Mouse (Mus musculus): ENCODE data around the gene Rfk.

Rfk gene

DNA sequence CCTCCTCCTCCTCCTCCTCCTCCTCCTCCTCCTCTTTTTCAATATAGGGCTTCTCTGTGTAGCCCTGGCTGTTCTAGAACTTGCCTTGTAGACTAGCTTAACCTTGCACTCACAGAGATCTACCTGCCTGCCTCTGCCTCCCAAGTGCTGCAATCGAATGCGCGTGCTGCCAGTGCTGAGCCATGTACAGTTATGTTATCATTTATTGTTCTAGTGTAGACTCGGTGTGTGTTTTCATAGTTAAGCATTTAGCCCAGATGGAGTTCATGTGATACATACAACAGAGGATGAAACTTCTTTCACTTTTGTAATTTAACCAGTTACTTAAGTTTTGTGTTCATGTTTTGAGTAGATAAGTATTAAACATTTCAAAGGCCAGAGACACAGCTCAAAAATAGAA, 8.8 kb upstream of the Rfk start:
- DNase-seq: no peak

DNA sequence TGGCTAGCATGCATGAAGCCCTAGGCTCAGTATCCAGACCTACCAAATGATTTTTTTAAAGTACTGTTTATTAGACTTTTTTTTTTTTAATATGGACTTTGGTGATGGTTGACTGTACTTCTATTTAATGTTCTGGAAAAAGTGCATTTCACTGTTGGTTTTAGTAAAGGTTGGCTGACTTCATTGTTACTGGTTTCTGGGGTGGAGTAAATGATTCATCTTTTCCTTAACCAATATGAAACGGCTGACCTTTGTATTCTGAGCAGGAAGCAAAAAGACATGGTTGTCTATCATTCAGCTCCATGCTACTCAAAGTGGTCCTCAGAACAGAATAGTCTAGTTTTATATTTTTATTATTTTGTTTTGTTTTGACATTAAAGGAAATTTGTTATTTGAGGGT, 8.4 kb upstream of the Rfk start:
- DNase-seq: no peak

DNA sequence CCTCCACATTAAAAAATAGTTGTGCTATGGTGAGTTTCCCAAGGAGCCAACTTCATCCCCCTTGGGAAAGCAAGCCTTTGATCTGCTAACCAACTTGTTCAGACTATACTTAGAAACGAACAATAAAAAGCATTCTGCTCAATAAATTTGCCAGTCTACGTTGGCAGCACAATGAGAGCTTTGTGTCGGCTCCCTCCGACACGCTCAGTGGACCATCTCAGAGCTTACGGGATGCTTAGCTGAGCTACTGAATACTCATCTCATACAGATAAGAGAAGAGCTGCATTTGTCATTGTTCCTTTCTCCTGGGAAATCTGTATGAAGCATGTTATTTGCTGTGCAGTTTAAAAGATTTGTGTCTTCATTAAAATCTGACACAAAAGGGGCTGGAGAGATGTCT, 7.4 kb upstream of the Rfk start:
- DNase-seq: no peak

DNA sequence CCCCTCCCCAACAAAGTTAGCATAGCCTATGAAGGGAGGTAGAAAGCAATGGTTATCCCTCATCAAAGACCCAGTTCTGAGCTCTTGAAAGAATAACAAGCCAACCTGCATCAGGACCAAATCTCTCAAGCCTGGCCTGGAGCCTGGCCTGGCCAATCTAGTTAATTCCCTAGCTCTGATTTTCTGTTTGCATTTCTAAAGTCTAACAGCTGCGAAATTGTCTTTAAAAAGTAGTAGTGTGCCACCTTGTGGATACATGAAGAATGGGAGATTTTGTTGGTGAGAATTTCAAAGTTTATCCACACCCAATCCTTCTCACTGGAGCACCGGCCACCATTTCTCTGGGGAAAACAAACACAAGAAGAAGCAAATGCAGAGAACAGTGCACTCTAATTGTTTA, 5.4 kb upstream of the Rfk start:
- DNase-seq: peak; percentile 48 to 62

DNA sequence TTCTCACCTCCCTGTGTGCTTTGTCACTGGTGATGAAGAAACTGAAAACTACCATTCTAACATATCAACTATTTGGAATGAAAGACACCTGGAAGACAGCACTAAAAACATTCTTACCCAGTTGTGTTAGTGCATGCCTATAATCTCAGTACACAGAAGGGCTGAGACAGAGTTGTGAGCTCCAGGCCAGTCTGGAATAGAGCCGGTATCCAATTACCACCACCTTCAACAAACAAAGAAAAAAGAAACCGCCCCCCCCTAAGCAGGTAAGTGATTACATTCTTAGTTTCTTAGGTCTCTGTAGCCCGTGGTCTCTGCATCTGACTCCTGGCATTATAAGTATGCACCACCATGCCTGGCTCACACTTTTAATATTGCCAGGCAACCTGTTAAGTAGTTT, 977 bp upstream of the Rfk start:
- no peak for DNase-seq

DNA sequence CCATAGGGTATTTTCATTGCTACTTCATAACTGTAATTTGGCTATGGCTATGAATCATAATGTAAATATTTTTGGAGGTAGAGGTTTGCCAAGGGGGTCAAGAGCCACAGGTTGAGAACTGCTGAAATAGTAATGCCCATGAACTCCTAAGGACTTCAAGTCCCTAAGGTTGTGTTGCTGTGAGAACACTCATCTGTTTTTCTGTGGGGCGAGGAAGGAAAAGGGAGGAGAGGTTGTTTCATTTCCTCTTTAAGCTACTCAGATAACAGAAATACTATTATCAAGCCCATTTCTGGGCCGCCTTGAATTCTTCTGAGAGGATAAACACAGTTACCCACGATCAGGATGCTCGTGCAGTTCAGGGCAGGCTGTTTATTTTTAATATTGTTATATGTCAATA, 3.0 kb downstream of the Rfk start:
- DNase-seq: no peak

DNA sequence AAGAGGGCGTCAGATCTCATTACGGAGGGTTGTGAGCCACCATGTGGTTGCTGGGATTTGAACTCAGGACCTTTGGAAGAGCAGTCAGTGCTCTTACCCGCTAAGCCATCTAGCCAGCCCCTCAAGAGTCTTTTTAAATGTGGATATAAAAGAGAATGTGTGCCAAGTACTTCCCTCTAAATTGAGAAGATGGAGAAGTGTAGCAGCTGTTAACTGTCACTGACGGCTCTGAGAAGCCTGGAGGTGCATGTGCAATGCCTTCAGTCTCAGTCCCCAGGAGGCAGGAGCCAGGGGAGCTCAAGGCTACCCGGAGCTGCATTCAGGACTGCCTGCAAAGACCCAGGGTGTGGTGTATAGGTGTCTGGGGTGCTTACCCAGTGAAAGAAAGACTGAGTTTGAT, 4.1 kb downstream of the Rfk start:
- DNase-seq: no peak

DNA sequence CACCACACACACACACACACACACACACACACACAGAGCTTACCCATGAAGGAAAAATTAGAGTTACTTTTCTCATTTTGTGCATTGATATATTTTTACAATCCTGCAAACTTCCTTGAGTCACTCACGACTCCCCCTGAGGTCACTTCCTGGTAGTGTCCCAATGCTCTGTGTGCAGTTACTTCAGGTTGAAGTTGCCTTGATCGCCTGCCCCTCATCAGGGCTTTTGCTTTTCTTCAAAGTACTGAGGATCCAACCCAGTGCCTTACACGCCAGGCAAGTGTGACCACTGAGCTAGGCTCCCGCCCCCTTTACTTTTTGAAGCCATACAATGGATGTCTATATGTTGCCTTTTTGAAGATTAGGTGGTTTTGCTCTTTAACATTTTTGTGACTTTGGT, 6.1 kb downstream of the Rfk start:
- no peak for DNase-seq

DNA sequence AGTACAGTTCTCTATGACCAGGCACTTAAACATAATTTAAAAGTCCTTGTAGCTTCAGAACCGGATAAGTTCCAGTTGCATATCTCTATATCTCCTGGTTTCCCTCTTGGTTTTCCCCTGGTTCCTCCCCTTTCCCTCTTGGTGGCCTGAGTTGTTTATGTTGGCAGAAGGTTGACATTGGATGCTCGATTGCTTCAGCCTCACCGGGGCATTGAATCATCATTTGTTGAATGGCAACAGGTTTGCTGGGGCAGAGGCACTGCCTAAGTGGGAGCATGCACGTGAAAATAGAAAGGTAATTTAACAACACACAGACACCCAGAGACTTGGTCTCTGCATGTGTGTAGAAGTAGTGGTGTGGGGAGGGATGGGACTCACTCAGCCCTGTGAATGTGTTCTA, 6.7 kb downstream of the Rfk start:
- DNase-seq: no peak

DNA sequence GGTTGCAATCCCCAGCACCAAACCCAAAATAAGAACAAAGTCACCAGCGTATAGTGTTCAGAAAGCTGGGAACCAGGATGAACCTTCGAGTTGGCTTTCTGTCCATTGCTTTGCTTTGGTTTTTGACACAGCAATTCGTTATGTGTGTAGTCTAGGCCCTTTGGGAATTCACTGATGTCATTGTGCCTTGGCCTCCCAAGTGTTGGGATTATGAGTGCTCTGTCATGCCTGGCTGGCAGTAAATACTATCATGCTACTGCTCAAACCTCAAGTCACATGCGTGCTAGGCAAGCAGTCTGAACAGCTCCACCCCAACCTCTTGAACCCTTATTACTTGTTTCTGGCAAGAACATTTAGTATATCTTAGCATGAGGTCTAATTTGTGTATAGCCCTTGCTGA, 9.3 kb downstream of the Rfk start:
- no peak for DNase-seq

DNA sequence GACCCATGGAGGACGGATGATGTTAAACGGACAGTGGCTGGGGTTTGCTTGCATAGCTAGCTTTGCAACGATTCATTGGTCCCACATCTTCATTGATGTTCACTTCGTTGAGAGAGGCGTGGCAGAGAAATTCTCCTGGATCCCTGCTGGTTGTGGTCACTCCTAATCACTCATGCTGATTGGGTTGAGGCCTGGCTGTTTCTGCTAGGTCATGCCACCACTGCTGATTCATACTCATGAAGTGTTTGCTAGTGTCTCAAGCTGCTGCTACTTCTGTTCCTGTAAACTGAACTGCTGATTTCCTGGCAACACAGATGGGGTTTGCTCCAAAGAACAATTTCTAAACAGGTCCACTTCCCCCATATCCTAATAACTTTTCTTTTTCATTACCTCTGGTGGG, 13.0 kb downstream of the Rfk start:
- DNase-seq: no peak

DNA sequence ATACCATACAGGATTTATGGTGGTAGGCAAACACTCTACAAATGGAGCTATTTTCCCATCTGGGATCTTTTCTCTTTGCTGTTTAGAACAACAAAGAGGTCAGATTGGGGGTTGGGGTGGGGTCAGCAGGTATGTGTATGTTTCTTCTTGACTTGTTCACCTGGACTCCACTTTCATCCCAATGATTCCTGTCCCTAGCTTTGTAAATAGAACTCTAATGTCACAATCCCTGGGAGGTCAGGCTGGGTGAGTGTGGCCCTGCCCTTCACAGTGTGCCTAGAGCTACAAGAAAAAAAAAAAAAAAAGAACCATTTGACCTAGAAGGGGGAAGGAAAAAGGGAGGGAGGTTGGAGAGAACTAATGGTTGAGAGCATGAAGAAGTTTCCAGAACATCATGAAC, 14.7 kb downstream of the Rfk start:
- no peak for DNase-seq

DNA sequence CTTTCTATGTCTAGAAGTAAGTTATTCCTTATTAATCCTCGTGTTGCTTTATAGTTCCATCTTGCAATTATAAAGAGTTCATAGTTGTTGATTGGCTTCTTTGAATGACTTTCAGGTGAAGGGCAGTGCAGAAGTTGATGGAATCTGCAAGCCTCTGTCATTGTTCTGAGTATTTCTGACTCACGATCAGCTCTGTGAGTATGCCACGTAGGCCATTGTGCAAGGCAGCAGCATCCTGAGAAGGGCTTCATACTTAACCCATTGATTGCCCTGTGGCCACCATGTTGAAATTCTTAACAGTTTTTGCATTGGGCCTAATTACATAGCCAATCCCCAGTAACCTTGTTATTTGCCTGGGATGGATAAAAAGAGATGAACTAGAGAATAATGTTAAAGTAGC, 15.5 kb downstream of the Rfk start:
- DNase-seq: no peak

DNA sequence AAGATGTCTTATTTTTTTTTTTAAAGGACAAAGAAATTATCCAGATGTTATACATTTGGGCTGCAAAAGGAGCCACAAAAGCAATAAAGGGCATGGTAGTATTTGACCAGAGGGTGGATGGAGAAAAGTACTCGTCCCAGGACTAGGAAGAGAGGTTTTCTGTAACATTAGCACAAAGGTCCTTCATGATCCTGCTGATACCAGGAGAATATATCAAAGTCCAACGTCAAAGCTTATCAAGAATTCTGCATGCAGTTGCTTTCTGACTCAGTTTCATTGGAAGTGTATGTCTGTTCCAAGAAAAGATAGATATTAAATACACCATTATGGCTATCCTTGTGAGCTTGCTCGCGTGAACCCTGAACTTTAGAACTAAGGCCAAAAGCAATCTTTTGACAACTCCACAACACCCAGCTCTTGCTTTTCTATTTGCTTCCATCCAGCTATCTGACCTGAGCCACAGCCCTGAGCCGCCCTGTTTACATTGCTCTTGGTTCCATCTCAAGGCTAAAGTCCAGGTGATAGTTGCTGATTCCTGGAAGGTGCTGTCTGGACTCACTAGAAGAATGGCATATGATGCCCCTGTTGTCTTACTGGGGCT, 16.7 kb downstream of the Rfk start:
- no peak for DNase-seq

DNA sequence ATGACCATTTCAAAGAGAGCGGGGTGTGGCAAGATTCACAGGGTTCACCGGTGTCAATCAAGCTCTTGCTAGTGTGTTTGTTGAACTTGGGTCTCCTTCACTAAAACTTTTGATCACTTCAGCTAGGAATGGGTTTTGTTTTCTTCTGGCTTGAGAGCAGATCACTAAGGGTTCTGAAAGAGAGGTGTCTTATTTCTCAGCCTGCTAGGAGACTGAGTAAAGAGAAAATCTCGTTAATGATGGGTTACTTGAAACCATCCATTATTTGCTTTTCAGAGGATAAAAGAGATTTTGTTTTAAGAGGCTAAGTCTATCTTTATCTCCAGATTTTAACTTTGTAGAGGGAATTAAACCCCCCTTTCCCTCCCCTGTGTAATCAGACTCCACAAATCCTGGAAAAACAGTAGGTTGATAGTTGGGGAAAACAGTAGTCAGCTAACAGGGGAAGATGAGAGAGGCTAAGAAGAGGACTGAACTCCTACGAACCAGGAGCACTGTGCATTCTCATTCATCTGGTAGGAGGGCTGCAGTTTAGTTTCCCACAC, 19.1 kb downstream of the Rfk start:
- no peak for DNase-seq

DNA sequence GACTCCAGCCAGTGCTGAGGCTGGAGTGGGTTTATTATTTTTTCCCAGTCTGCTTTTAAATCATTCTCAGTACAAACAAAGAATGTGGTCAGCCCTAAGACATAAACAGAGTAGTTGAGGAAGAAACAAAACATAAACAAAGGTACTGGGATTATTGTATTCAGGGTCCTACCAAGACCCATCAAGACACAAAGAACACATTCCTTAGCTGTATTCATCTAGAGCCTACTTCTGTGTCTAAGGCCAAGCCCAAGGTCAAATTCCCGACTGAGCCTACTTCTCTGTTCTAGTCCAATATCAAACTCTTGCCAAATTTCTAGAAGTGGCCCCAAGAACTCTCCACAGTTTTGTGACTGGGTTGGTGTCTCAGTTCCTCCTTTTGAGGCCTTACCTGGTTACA, 24.0 kb downstream of the Rfk start:
- DNase-seq: no peak

DNA sequence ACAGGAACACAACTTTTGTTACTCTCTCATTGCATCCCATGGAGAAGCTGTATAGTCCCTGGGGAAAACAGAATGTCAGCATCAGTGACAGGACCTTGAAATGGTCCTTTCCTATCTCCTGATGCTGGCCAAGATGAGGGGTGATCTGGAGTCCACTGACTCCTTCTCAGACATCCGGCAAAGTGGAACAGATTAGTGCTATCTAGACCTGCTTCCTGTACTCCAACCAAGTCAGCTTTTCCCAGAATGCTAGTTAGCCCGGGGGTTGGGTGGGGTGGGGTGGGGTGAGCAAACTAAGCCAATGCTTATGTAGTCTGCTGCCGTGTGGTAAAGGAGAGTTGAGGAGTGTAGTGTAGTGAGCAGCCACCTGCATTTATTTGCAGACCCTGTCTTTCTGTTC, 29.5 kb downstream of the Rfk start:
- no peak for DNase-seq

DNA sequence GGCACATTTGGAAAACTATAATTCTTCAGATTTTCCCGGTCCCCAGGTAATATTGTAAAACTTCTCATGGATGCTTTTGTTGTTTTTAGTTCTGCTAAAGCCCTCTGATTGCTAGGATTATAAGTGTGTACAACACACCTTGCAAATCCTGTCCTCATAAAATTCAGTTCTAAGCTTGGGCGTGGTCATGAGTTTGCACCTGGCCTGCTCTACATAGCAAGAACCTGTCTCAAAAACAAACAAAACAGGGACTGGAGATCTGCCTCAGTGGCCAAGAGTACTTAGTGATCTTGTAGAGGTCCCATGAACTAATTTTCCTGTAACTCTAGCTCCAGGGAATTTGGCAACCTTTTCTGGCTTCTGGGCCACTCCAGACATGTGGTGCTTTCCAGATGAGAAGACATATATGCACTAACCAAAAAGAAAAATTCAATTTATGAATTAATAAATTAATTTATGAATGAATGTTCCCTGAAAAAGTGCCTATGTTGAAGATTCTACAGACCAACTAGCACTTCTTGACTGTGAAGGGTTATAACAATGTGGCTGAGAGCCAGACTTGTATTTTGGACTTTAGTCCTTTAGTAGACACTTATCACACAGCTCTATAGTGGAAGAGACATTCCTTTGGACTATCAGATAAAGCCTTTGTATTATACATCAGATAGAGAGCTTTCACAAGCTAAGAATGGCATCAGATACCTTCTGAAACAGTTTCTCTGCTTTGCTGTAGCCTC, 34.1 kb downstream of the Rfk start:
- no peak for DNase-seq

DNA sequence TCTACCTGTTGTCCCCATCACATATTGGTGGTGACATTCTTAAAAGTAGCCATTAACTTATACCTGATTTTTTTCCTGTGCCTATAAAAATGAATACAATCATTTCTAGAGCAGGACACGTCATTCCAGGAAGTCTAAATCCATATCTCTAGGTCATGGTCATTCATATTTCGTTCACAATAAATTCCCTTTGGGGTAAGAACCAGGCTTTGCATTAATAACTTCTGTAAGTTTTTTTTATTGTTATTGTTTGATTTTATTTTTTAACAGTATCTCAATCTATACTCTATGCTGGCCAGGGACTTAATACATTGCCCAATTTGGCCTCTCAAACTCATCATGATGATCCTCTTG, 34.7 kb downstream of the Rfk start:
- no peak for DNase-seq

DNA sequence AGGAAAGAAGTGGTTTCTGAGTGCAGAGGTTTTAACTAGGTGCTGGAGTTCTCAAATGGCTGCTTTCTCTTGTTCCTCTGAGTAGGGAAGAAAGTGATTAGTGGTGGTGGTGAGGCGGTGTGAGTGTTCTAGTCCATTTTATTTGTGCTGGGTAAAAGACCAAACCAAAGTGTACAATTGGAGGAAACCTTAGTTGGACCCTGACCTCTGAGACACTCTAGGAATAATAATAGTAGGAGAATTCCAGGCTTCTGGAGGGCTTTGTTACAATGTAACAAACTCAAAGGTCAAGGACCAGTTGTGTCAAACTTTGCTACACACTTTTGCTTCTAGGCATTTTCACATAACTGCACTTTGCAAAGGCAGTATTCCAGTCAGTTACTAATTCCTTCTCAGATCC, 42.8 kb downstream of the Rfk start:
- DNase-seq: no peak

DNA sequence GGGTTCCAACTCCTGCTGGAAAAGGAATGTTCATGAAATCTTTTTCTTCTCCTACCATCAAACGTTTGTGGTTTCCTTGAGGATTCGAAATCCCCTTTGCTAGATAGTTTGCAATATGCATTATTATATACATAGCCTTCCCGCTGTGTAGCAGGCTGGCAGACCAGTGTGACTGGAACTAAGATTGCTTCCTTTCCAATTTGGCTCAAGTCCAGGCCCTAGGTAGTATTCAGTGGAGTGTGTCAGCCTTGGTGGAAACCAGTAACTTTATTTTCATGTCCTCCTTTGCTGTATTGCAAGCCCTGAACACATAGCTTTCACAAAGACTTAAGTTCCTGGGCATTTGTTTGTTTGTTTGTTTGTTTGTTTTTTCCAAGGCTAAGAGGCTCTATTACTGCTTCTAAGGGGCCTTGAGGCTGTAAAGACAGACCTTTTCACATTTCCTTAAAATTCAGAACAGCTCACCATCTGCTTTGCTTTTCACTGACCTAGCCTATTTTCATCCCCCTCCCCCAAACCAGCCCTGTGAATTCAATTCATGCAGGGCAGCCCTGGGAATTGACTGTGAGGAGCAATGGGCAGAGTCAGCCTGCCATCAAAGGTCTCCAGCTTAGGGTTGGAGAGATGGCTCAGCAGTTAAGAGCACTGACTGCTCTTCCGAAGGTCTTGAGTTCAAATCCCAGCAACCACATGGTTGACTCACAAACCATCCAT, 45.8 kb downstream of the Rfk start:
- DNase-seq: peak; percentile 48 to 61

DNA sequence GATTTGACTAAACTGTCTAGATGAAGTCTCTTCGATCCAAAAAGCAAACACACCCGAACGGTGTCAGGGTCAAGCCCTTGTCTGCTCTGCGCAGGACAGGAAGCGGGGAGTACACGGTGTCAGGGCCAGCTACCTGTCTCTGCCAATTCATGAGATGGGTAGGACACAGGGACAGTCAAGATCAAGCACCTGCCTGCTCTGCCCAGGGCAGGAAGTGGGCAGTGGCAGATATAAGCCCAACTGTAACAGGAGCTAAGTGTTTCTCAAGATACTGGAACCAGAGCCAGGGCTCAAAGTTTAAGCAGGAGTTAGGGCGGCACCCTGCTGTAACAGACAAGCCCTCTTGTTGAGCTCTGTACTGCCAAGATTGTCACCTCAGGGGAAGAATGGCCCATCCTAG, 49.7 kb downstream of the Rfk start:
- DNase-seq: no peak
